Mouse (Mus musculus) retina, adult 2 months (tissue): ENCODE results near the gene Rbbp6.

Source experiments
- DNase-seq: peaks from one replicate; pipeline ENCODE4 v3.0.0-alpha.2; 2012; ENCODE audit warnings: low read depth, low spot score

Rbbp6 gene

GRCm38 (mm10) chr7:122970864-122971420 is 5.5 kb downstream of the Rbbp6 start:
- DNase-seq, result no peak

DNA sequence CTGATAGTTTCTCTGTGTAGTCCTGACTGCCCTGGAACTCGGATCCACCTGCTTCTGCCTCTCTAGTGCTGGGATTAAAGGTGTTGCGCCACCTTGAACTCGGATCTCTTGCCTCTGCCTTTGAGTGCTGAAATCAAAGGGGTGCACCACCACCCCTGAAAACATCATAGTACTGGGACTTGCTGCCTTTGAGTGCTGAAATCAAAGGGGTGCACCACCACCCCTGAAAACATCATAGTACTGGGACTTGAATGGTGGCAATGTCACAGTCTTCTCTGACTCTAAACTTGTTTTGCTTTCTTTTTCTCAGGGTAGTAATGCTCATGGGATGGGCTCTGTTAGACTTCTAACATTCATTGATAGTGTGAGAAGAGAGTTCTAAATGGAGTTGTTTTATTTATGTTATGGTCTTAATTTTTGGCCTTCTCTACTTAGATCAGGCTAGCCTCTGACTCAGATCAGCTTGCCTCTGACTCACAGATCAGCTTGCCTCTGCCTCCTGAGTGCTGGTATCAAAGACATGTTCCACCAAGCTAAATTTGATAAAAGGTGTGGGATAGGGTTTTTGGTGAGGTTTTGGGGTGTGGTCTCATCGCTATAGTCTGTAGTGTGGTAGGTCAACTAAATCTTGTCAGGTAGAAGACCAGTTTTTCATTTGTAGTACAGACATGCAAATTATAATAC is 6.7 kb downstream of the Rbbp6 start:
- no peak for DNase-seq

GRCm38 (mm10) chr7:122979514-122979913 is 14.0 kb downstream of the Rbbp6 start:
- no peak for DNase-seq

DNA sequence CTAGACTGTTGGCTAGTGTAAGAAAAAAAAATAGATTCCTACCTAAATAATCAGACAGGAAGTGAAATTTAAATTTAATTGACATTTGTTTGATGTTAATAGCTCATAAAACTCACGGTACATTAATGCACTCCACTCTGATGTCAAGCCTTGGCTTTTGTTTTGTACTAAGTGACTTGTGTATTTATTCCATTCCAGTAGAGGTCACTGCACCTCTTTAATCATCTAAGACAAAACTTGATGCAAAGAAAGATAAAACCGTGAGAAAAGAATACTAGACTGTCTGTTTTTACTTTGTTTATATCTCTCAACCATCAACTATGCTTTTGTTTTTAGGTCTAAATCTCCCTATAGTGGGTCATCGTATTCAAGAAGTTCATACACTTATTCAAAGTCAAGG is 32.7 kb downstream of the Rbbp6 start:
- no peak for DNase-seq

- no peak for DNase-seq
Measured at GRCm38 (mm10) chr7:122999871-123000396, 34.4 kb downstream of the Rbbp6 start.

DNA sequence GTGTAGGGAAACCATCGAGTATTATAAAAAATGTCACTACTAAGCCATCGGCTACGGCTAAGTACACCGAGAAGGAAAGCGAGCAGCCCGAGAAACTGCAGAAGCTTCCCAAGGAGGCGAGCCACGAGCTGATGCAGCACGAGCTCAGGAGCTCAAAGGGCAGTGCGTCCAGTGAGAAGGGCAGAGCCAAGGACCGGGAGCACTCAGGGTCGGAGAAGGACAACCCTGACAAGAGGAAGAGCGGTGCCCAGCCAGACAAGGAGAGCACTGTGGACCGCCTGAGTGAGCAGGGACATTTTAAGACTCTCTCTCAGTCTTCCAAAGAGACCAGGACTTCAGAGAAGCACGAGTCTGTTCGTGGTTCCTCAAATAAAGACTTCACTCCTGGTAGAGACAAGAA is 35.3 kb downstream of the Rbbp6 start:
- no peak for DNase-seq

GRCm38 (mm10) chr7:123001341-123002027 is 36.0 kb downstream of the Rbbp6 start:
- DNase-seq, result no peak

DNA sequence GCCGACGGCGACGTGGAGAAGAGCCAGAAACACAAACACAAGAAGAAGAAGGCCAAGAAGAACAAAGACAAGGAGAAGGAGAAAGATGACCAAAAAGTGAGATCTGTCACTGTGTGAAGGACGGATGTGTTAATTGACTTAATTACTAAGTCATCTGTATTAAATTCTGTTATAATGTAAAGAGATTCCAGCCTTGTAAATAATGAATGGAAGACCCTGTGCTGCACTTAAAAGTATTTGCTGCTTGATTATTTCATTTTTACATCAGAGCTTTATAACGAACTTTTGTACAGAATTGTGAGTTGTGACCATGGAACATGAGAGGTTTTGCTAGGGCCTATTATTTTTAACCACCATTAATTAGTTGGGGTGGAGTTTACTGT is 36.5 kb downstream of the Rbbp6 start:
- DNase-seq, result no peak

DNA sequence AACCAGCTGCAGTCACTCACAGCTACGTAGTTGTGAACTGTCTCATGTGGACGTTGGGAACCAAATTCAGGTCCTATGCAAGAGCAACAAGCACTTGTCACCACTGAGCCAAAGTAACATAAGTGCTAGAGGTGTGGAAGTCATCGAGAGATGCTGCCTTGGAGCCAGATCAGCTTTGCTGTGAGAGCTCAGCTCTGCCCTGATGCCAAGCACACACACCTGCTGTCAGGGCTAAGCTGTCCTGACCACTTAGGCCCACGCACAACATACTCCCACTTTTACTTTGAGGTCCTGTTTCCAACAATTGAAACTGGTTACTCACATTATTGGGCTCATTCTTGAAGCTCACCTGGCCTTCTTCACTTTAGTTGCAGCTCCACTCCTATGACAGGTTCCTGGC is 37.7 kb downstream of the Rbbp6 start:
- DNase-seq, result no peak

GRCm38 (mm10) chr7:123004442-123004841 is 39.0 kb downstream of the Rbbp6 start:
- no peak for DNase-seq

- DNase-seq, result no peak
Measured at GRCm38 (mm10) chr7:123006251-123006650, 40.8 kb downstream of the Rbbp6 start.

DNA sequence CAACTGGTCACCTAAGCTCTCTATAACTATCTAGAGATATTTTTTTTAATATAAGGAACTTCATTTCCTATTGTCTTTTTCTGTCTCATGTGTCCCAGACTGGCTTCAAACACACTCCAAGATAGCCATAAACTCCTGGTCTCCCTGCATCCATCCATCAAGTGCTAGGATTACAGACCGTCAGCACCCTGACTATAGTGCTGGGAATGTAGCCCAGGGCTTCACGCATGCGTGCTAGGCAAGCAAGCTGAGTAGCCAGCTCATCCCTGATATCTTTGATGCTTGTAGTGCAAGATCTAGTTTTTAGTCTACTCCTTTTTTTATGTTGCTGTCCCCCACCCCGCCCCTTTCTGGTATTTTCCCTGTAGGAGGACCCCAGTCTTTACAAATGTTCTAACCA is 42.3 kb downstream of the Rbbp6 start:
- no peak for DNase-seq

GRCm38 (mm10) chr7:123013466-123013865 is 48.0 kb downstream of the Rbbp6 start:
- no peak for DNase-seq

GRCm38 (mm10) chr7:123014729-123015128 is 49.2 kb downstream of the Rbbp6 start:
- DNase-seq, result no peak

DNA sequence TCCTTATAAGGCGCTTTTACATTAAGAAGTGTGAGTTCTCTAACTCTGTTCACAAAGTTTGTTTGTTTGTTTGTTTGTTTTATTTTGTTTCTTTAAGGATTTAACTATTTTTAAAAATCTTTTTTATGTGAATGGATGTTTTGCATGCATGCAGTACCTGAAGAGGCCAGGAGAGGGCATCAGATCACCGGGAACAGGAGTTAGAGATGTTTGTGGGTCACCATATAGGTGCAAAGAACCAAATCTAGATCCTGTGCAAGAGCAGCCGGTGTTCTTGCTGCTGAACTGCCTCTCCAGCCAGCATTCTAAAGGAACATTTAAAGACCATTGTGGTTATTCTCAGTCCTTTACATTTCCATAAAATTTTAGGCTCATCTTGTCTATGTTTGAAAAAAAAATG is 52.1 kb downstream of the Rbbp6 start:
- DNase-seq, result no peak

- no peak for DNase-seq
Measured at GRCm38 (mm10) chr7:123025123-123025522, 59.6 kb downstream of the Rbbp6 start.

DNA sequence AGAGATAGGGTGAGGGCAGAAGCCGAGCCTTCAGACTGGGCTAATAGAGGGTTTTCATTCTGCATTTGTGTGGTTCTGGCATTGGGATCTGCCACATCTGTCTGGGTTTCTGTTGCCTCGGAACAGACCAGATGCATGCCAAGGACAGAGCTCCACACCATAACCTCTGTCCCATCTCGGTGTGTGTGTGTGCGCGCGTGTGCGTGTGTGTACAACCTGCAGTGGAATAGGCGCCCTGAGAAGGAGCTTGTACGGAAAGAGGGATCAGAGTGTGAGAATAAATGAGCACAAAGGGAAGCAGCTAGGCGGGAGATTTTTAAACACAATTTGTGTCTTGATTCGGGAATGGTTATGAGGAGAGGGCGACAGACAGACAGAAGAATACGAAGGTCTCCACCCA is 64.8 kb downstream of the Rbbp6 start:
- DNase-seq, result no peak

DNA sequence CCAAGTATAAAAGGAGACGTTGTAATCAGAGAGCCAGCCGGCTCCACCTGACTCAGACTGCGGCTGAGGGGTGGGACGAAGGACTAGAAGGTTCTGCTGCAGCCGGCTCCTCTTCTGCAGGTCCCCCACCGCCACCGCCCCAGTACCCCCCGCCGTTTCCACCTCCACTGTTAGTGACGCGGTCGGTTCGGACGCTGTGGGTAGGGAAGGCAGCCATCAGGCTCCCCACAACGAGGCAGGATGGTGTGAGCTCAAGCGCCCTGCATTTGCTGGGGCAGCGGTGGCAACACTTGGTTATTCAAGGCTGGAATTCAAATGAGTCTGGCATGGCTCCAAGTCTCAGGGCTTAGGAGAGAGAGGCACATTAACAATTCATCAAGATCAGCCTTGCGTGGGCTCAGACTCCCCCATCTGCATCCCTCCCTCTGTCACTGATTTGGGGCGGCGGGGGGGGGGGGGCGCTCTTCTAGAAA is 65.3 kb downstream of the Rbbp6 start:
- peak; percentile 50 for DNase-seq

- DNase-seq, result peak; percentile 22
Measured at GRCm38 (mm10) chr7:123031211-123031743, 65.8 kb downstream of the Rbbp6 start.

- no peak for DNase-seq
Measured at GRCm38 (mm10) chr7:123035314-123035713, 69.8 kb downstream of the Rbbp6 start.

DNA sequence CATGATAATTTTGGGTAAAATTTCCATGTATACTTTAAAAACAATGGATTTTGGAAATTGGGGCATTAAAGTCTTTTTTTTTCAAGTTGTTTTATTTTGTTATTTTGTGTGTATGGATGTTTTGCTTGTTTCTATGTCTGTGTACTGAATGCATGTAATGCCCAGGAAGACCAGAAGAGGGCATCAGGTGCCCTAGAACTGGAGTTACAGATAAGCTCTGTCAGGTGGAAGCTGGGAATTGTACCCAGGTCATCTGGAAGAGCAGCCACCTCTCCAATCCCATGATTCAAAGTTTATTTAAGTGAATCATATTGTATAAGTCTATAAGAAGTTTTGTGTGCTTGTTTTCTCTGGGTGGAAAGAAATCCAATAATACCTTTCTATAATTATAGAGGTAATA is 73.8 kb downstream of the Rbbp6 start:
- DNase-seq, result no peak

- no peak for DNase-seq
Measured at GRCm38 (mm10) chr7:123045146-123045545, 79.7 kb downstream of the Rbbp6 start.
